Mouse (Mus musculus) left cerebral cortex, postnatal 10 days (tissue): Measurements from ENCODE around the gene Cdk17. TPM values are rescaled to one million over a fixed set of nuclear protein-coding genes. Genes with fewer than 3 reads are reported as not detected.
"Not testable (repeated sequence)": the region's sequence is repeated elsewhere in the genome, so short reads cannot be mapped to it uniquely, and the experiment has no call there.

ENCODE experiments used
- DNase-seq, 2 experiments: peaks; one replicate each; pipeline ENCODE4 v3.0.0; 2021 to 2022; ENCODE audit warnings: low spot score in 2 of 2, mixed read lengths in 1 of 2; ENCODE audit errors: extremely low spot score in 1 of 2
- intact Hi-C: fragments of 180-260 bp; cut with DNase I; formaldehyde crosslinking; loops from one replicate; pipeline ENCODE4 v1.15.1; 2025
- total RNA-seq, 2 experiments: library from RNA; stranded (reverse); gene quantifications; 2 replicates each; pipeline ENCODE4 v1.2.3; 2021

Cdk17 gene
- total RNA-seq, 2 experiments from 2014 or later, result 141 to 150 TPM

DNA sequence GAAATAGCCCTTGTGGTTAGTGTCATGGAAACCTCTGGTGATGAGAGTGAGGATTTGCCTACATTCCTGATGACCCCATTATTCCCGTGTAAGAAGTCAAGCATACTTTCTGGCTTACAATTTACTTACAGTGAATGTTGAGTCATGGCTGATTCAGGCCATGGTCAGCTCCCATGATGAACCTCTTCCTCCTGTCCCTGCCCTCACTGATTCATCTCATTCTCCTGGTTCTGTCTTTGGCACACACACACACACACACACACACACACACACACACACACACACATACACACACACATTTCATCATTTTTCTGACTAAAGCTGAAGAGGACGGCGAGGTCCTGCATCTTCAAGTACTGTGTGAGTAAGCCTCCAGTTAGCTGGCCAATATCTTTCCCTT is 21.9 kb upstream of the Cdk17 start:
- intact Hi-C loops, result no loop called here
- no peak for DNase-seq

GRCm38 (mm10) chr10:93140778-93141177 is 19.9 kb upstream of the Cdk17 start:
- intact Hi-C loops, result no loop called here
- no peak for DNase-seq

GRCm38 (mm10) chr10:93142600-93143284 is 17.9 kb upstream of the Cdk17 start:
- intact Hi-C loops, result no loop called here
- no peak for DNase-seq

DNA sequence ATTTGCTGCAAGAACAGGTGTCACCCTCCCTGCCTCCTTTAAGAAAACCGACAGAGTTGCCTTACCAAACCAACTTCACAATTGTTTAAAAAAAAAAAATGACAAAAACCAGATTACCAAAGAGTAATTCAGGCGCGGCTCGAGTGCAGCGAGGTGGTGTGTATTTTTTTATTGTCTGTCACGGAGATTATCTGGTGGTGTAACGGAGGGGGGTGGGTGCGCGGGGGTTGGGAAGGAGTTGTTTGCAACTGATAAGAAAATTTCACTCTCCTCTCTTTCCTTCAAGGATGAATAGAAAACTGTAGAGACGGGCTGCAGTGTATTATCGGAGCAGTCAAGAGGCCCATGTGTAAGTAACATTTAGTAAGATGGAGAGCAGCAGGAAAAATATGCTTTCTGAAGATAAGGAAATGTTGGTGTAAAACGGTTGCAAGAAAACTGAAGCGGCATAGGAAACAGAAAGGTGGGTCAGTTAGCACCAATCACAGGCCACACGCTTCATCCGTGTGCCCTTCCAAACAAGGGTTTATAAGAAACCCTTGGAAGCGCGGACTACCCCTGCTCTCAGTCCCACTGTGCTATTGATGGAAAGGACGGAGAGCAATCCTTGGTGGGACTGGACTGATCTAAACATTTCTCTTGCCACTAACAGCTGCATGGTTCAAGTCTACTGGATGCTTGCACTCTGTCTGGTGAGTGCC is 17.2 kb upstream of the Cdk17 start:
- no peak for DNase-seq
- intact Hi-C loops, result no loop called here

GRCm38 (mm10) chr10:93143986-93144314 is 16.7 kb upstream of the Cdk17 start:
- no peak for DNase-seq
- intact Hi-C loops, result no loop called here

DNA sequence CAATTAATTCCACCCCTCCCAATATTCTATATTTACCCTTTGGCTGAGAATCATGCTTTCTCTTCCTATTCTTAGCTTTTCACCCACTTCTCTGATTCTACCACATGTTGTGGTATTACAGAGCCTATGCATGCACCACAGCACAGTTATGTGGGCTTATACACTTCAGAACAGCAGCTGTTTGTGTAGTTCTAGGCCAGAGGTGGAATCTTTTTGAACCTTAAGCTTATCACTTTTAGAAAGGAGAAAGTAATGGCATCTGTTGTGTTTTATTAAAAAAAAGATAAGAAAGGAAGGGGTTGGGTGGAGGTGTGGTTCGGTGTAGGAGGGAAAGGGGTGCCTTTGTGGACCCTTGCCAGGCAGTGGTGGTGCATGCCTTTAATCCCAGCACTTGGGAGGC is 16.1 kb upstream of the Cdk17 start:
- intact Hi-C loops, result no loop called here

DNA sequence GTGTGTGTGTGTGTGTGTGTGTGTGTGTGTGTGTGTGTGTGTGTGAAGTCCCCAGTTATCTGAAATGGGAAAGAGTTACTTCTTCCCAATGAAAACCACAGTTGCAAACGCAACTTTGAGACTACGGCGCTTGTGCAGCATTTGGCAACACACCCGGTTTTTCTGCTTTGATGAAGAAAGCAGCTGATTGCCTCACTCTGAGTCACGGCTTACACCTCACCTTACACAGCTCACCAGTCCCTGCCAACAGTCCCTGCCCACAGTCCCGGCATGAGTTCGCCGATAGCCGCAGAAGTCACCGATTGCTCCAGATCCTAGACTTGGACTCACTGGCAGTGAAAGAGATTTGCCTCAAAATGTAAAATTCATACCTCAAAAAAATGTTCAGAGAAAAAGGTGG is 15.6 kb upstream of the Cdk17 start:
- no peak for DNase-seq
- intact Hi-C loops, result loop anchor here (5.0 kb wide), 1 partner anchor 58 kb away; no protein-coding TSS in a partner anchor

More for the DNA sequence above, 16.1 kb upstream of the Cdk17 start:
- DNase-seq, result no peak

GRCm38 (mm10) chr10:93146601-93147000 is 14.1 kb upstream of the Cdk17 start:
- intact Hi-C loops, result loop anchor here (5.0 kb wide), 1 partner anchor 59 kb away; no protein-coding TSS in a partner anchor
- no peak for DNase-seq

- intact Hi-C loops, result loop anchor here (5.0 kb wide), 1 partner anchor 60 kb away; no protein-coding TSS in a partner anchor
- no peak for DNase-seq
Measured at GRCm38 (mm10) chr10:93147691-93148090, 13.0 kb upstream of the Cdk17 start.

DNA sequence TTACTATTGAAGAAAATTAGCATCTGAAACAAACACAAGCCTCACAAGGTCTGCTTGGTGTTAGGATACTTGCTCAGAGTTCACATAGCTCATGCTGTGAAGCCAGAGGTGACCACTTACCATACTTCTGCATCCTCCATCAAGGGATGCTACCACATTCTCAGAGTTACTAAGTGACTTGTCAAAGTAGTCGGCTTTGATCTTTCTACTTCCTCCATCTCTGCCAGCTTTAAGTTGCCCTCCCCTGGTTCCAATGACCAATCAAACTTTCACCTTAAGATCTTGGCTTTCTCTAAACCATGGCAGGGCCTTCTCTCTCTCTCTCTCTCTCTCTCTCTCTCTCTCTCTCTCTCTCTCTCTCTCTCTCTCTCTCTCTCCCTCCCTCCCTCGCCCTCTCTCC is 11.1 kb upstream of the Cdk17 start:
- no peak for DNase-seq
- intact Hi-C loops, result loop anchor here (5.0 kb wide), 1 partner anchor 62 kb away; no protein-coding TSS in a partner anchor

DNA sequence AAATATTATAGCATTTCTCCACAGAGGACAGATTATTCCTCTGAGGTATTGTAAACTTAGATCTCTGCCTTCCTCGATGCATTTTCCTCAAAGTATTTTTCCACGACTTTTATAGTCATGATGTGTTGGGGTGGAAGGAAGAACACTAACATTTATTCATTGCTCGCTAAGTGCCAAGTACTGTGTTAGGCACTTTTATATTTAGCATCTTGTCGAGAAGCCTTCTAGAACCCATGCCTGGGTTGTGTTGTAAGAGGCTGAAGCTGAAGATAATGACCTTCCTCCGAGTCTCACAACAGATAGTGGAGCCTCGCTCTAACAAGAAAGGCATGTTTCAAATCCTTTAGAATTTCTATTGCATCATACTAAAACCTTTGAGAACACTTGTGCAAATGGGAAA is 8.9 kb upstream of the Cdk17 start:
- no peak for DNase-seq
- intact Hi-C loops, result no loop called here

GRCm38 (mm10) chr10:93152698-93153097 is 8.0 kb upstream of the Cdk17 start:
- intact Hi-C loops, result no loop called here
- no peak for DNase-seq

GRCm38 (mm10) chr10:93153404-93153803 is 7.3 kb upstream of the Cdk17 start:
- intact Hi-C loops, DNase-seq: not testable (repeated sequence)

GRCm38 (mm10) chr10:93159651-93160496 is 801 bp upstream of the Cdk17 start:
- intact Hi-C loops, result loop anchor here (5.0 to 10.0 kb wide), 6 partner anchors 52 to 295 kb away; partner anchors contain the start of gene Lta4h
- DNase-seq, result no peak

GRCm38 (mm10) chr10:93160497-93160806 is 223 bp upstream of the Cdk17 start:
- intact Hi-C loops, result loop anchor here (5.0 to 10.0 kb wide), 6 partner anchors 52 to 294 kb away; partner anchors contain the start of gene Lta4h
- DNase-seq, result peak; percentile 79 to 91

DNA sequence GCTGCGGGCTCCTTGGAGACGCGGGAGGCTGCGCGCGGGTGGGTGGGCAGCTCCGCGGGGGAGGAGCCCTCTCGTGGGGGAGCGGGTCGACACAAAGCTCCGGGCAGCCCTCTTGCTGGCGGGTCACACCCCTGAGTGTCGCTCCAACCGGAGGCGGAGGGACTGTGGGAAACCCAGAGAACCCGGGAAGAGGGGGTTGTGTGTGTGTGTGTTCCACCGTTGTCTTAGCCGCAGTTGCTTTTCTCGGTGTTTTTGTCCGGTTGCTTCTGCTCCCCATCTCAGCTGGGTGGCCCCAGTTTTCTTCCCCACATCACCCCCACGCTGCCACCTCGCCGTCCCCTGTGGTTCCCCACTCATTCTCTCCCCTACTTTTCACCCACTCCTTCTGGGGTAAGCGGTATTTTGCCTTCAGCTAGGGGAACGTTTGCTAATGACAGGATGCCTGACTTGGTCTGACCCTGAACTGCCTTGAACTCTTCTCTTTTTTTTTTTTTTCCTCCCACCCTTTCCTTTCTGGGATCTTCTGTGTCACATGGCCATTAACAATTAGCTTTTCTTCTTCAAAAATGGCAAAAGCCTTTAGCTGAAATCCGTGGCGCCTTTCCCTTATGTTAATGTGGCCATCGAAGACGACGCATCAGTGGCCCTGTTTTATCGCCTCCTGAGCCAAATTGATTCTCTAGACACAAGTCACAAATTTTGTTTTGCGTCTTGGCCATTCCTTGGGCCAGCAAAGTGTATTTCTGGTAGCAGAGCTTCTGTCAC is 1.0 kb downstream of the Cdk17 start:
- intact Hi-C loops, result loop anchor here (5.0 to 10.0 kb wide), 6 partner anchors 51 to 293 kb away; partner anchors contain the start of gene Lta4h
- DNase-seq, result no peak

DNA sequence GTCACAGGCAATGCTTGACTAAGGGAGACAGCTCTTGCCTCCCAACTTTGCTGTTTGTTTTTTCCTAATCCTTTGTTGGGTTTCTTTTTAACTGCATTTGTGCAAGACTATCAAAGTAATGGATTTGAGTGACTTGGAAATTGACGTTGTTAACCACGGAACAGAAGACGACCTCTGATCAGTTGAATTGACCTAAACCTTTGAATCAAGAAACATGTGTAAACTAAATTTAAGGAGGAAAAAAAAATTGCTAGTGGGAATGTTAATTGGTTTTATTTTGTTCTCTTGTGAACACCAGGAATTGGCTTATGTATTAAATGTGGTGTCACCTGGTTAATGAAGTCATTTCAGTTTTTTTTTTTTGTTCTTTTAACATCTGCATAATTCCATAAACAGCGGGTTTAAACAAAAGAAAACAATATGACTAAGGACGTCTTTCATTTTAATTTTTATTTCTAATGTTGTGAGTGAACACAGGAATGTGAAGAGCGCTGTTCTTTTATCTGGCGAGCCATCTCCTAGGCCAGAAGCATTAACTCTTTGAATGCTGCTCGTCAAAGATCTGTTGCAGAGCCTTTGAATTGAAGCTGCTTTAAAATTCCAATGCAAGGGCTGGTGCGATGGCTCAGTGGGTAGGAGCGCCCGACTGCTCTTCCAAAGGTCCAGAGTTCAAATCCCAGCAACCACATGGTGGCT is 1.7 kb downstream of the Cdk17 start:
- DNase-seq, result no peak
- intact Hi-C loops, result loop anchor here (5.0 to 10.0 kb wide), 6 partner anchors 50 to 292 kb away; partner anchors contain the start of gene Lta4h
